Mouse (Mus musculus) lung, embryonic 16.5 days (tissue): Measurements from ENCODE around the gene Msh5. TPM values are rescaled to one million over a fixed set of nuclear protein-coding genes. Genes with fewer than 3 reads are reported as not detected.

Experiments
- ATAC-seq: fragments of 200-750 bp; cut with Nextera tagmentation; 2 replicates; pipeline ENCODE4 v1.8.0; 2017; ENCODE audit warnings: low read depth, mild to moderate bottlenecking, moderate library complexity
- H3K27ac ChIP-seq: fragments of 300-500 bp; sonication (generic); 2 replicates; pipeline ENCODE4 v1.5.1; 2014; ENCODE audit warnings: mild to moderate bottlenecking, control low read depth, low read length
- H3K27me3 ChIP-seq: fragments of 300-500 bp; sonication (generic); 2 replicates; pipeline ENCODE4 v1.6.1; 2014; ENCODE audit warnings: low read depth, low read length, mixed read lengths; ENCODE audit not compliant: control insufficient read depth, insufficient read depth
- H3K36me3 ChIP-seq: fragments of 300-500 bp; sonication (generic); 2 replicates; pipeline ENCODE4 v1.6.1; 2014; ENCODE audit warnings: low read length; ENCODE audit not compliant: control insufficient read depth, insufficient read depth
- H3K4me1 ChIP-seq: fragments of 300-500 bp; sonication (generic); replicated peaks from 2 replicates; pipeline ENCODE4 v1.6.1; 2014; ENCODE audit warnings: low read length, mixed read lengths; ENCODE audit not compliant: control insufficient read depth, insufficient read depth
- H3K4me2 ChIP-seq: fragments of 300-500 bp; sonication (generic); 2 replicates; pipeline ENCODE4 v1.6.1; 2014; ENCODE audit warnings: low read depth, low read length, control low read depth
- H3K4me3 ChIP-seq: fragments of 300-500 bp; sonication (generic); 2 replicates; pipeline ENCODE4 v1.5.1; 2014; ENCODE audit warnings: mild to moderate bottlenecking, low read length, control low read depth
- H3K9ac ChIP-seq: fragments of 300-500 bp; sonication (generic); 2 replicates; pipeline ENCODE4 v1.6.1; 2014; ENCODE audit warnings: low read length, control low read depth
- H3K9me3 ChIP-seq: fragments of 300-500 bp; sonication (generic); 2 replicates; pipeline ENCODE4 v1.6.1; 2016; ENCODE audit warnings: low read length; ENCODE audit not compliant: control insufficient read depth
- WGBS: fragments of 180-500 bp; shearing (Covaris S2); extraction: QIAGEN DNeasy Blood & Tissue Kit; methylation state at CpG from one replicate; pipeline ENCODE4 v1.1.7; 2014; 5-methylcytosine and 5-hydroxymethylcytosine counted together
- polyA plus RNA-seq: library from polyadenylated mRNA; unstranded; fragments of >200 nt; fragmentation: Nextera tagmentation; extraction: Ambion mirVana; gene quantifications from 2 replicates; pipeline ENCODE4 v1.2.1, GENCODE M21; 2015

Gene Msh5
- polyA plus RNA-seq, 1 experiment from 2014 or later = 4.7 TPM

- peak overlapping the region; percentile 99 for H3K27ac ChIP-seq
- no peaks in the 10 kb centered on the region for H3K9me3 ChIP-seq
- ATAC-seq = peak; percentile 73
- peak overlapping the region; percentile 82 for H3K9ac ChIP-seq
- H3K4me2 ChIP-seq = peak overlapping the region; percentile 97
- H3K27me3 ChIP-seq = no peaks in the 10 kb centered on the region
- peak overlapping the region; percentile 81 for H3K4me3 ChIP-seq
- H3K4me1 ChIP-seq = peaks cover 35% of the 10 kb centered on the region
- peaks cover 31% of the 10 kb centered on the region for H3K36me3 ChIP-seq
- under 1% methylated on average over 19 of the region's 21 CpGs for WGBS
Observed at GRCm38 (mm10) chr17:35051156-35052086, 4.9 kb upstream of the Msh5 start.

GRCm38 (mm10) chr17:35050126-35050750, 3.7 kb upstream of the Msh5 start:
- Histone ChIP-seq H3K9me3 (no peaks in the 10 kb centered on the region), H3K4me1 (peaks cover 38% of the 10 kb centered on the region), H3K4me3 (peak overlapping the region; percentile 81), H3K27me3 (no peaks in the 10 kb centered on the region), H3K4me2 (peak overlapping the region; percentile 97), H3K9ac (peak overlapping the region; percentile 82), H3K27ac (peak overlapping the region; percentile 99), H3K36me3 (peaks cover 22% of the 10 kb centered on the region)
- under 1% methylated on average over 27 of the region's 27 CpGs for WGBS
- peak; percentile 39 for ATAC-seq

GRCm38 (mm10) chr17:35049561-35050016, 3.0 kb upstream of the Msh5 start, which contains the start of gene Clic1:
Gene Clic1 (plus strand): TSS chr17:35049966.
- peak within 1 kb of the TSS; percentile 97 for H3K4me2 ChIP-seq
- ATAC-seq = peak; percentile 35
- 1% methylated on average over 10 of the region's 11 CpGs for WGBS
- H3K27me3 ChIP-seq = no peaks in the 10 kb centered on the region
- H3K9me3 ChIP-seq = no peaks in the 10 kb centered on the region
- H3K9ac ChIP-seq = peak within 1 kb of the TSS; percentile 82
- H3K27ac ChIP-seq = peak within 1 kb of the TSS; percentile 99
- peak within 1 kb of the TSS; percentile 81 for H3K4me3 ChIP-seq
- peaks cover 19% of the 10 kb centered on the region for H3K36me3 ChIP-seq
- H3K4me1 ChIP-seq = peaks cover 41% of the 10 kb centered on the region

- Histone ChIP-seq H3K4me2 (peak overlapping the region; percentile 97), H3K27me3 (no peaks in the 10 kb centered on the region), H3K9me3 (no peaks in the 10 kb centered on the region), H3K27ac (peak overlapping the region; percentile 99), H3K9ac (no peak overlapping the region; the same call in 1 of the 2 replicates), H3K4me1 (peaks cover 42% of the 10 kb centered on the region), H3K36me3 (peaks cover 13% of the 10 kb centered on the region), H3K4me3 (peak overlapping the region; percentile 81)
- no peak for ATAC-seq
- 60% methylated on average over 5 of the region's 5 CpGs for WGBS
Observed at GRCm38 (mm10) chr17:35048932-35049440, 2.4 kb upstream of the Msh5 start.

- Histone ChIP-seq H3K4me1 (peaks cover 45% of the 10 kb centered on the region), H3K27ac (peak overlapping the region; percentile 99), H3K4me3 (0 out of 2 replicates have a peak overlapping the region, but pooled peaks have one; percentile 8), H3K9me3 (no peaks in the 10 kb centered on the region), H3K27me3 (no peaks in the 10 kb centered on the region), H3K4me2 (peak overlapping the region; percentile 25), H3K9ac (peak overlapping the region; percentile 37; the same call in 1 of the 2 replicates), H3K36me3 (peaks cover 8% of the 10 kb centered on the region)
- ATAC-seq = no peak
- 19% methylated on average over 11 of the region's 11 CpGs for WGBS
Observed at GRCm38 (mm10) chr17:35048149-35048931, 1.8 kb upstream of the Msh5 start.

- Histone ChIP-seq H3K4me1 (peaks cover 44% of the 10 kb centered on the region), H3K4me2 (peak overlapping the region; percentile 25), H3K9me3 (no peaks in the 10 kb centered on the region), H3K27ac (peak overlapping the region; percentile 99), H3K4me3 (no peak overlapping the region), H3K9ac (no peak overlapping the region), H3K27me3 (no peaks in the 10 kb centered on the region), H3K36me3 (peaks cover 1% of the 10 kb centered on the region)
- 24% methylated on average over 1 of the region's 1 CpGs for WGBS
- no peak for ATAC-seq
Observed at GRCm38 (mm10) chr17:35047688-35048087, 1.1 kb upstream of the Msh5 start.

- H3K27ac ChIP-seq = peak overlapping the region; percentile 99
- H3K4me1 ChIP-seq = peaks cover 37% of the 10 kb centered on the region
- peak overlapping the region; percentile 99 for H3K4me2 ChIP-seq
- H3K9ac ChIP-seq = peak overlapping the region; percentile 97
- 2% methylated on average over 46 of the region's 48 CpGs for WGBS
- H3K9me3 ChIP-seq = no peaks in the 10 kb centered on the region
- no peaks in the 10 kb centered on the region for H3K27me3 ChIP-seq
- ATAC-seq = no peak; the same call in 1 of the 2 replicates
- H3K4me3 ChIP-seq = peak overlapping the region; percentile 72
- H3K36me3 ChIP-seq = no peaks in the 10 kb centered on the region
Observed at GRCm38 (mm10) chr17:35045807-35046680, 501 bp downstream of the Msh5 start.
